Mouse (Mus musculus) neural tube, embryonic 12.5 days (tissue): ENCODE measurements around the gene Emilin2. TPM values are rescaled to one million over a fixed set of nuclear protein-coding genes. Genes with fewer than 3 reads are reported as not detected.

Experiments used
- ATAC-seq: fragments of 200-750 bp; cut with Nextera tagmentation; 2 replicates; pipeline ENCODE4 v1.8.0; 2017; ENCODE audit warnings: low read depth, mild to moderate bottlenecking, moderate TSS enrichment, moderate library complexity; ENCODE audit not compliant: low FRiP score
- H3K27ac ChIP-seq: fragments of 300-500 bp; sonication (generic); 2 replicates; pipeline ENCODE4 v1.5.1; 2016
- H3K27me3 ChIP-seq: fragments of 300-500 bp; sonication (generic); replicated peaks from 2 replicates; pipeline ENCODE4 v1.6.1; 2016; ENCODE audit warnings: mild to moderate bottlenecking
- H3K36me3 ChIP-seq: fragments of 300-500 bp; sonication (generic); 2 replicates; pipeline ENCODE4 v1.6.1; 2016; ENCODE audit warnings: mild to moderate bottlenecking
- H3K4me1 ChIP-seq: fragments of 300-500 bp; sonication (generic); 2 replicates; pipeline ENCODE4 v1.6.1; 2016
- H3K4me2 ChIP-seq: fragments of 300-500 bp; sonication (generic); replicated peaks from 2 replicates; pipeline ENCODE4 v1.6.1; 2016; ENCODE audit warnings: mild to moderate bottlenecking
- H3K4me3 ChIP-seq: fragments of 300-500 bp; sonication (generic); 2 replicates; pipeline ENCODE4 v1.5.1; 2016
- H3K9ac ChIP-seq: fragments of 300-500 bp; sonication (generic); 2 replicates; pipeline ENCODE4 v1.6.1; 2016; ENCODE audit warnings: mild to moderate bottlenecking
- H3K9me3 ChIP-seq: fragments of 300-500 bp; sonication (generic); 2 replicates; pipeline ENCODE4 v1.6.1; 2016; ENCODE audit warnings: mild to moderate bottlenecking
- WGBS: fragments of 180-500 bp; shearing (Covaris S2); methylation state at CpG from one replicate; pipeline ENCODE4 v1.1.7; 2016; 5-methylcytosine and 5-hydroxymethylcytosine counted together
- polyA plus RNA-seq: library from polyadenylated mRNA; unstranded; fragments of >200 nt; fragmentation: Nextera tagmentation; extraction: Ambion mirVana; gene quantifications from 2 replicates; pipeline ENCODE4 v1.2.1, GENCODE M21; 2016

Gene Emilin2
- polyA plus RNA-seq, 1 experiment from 2014 or later, result 7.1 TPM

DNA sequence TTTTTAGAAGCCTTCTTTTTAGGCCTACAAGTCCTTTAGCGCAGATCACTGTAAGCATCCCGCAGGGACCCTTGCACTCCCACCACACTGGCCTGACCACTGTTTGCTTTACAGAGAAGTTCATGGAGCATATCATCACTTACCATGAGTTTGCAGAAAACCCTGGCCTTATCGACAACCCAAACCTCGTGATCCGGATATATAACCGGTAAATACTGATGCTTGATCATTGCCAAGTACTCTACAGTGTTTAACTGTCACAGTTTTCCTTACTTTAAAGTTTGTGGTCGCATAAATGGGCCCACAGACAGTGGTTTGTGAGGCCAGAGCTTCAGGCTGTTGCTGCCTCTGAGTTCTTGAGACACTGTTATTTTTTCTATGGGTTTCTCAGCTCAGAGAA lies 73.3 kb downstream of the Emilin2 start:
- Histone ChIP-seq H3K4me1 (no peaks in the 10 kb centered on the region), H3K9ac (no peak overlapping the region), H3K36me3 (peaks cover 56% of the 10 kb centered on the region), H3K4me3 (no peak overlapping the region), H3K4me2 (no peak overlapping the region), H3K27ac (no peak overlapping the region), H3K9me3 (no peaks in the 10 kb centered on the region), H3K27me3 (no peaks in the 10 kb centered on the region)
- 91% methylated on average over 7 of the region's 7 CpGs for WGBS
- no peak for ATAC-seq

DNA sequence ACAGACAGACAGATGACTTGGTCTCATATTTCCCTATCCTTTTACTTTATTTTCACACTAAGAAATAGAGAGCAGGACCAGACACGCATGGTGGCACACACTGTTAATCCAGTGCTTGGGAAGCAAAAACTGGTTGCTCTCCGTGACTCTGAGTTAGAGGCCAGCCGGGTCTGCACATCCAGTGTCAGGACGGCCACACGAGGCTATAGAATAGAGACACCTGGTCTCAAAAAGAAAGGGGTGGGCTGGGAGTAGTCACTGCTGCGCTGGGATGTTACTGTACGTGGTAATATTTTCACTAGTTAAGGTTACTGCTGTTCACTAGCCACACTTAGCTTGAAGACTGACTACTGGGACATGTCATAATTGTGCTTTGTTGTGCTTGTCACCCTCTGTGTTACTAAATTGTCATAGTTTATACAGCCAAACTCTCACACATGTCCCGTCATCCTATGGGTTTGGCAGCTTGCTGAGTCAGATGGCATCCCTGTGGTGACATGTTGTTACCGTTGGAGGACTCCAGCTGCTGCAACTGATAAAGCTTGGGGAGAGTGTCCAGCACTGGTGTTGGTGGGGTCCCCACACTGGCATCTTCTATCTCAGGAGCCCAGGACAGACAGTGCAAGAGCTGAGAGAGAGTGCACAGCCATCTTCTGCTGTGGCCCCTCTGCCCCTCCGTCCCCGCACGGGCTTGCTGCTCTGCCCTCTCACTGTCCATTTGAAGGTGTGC lies 76.4 kb downstream of the Emilin2 start:
- no peak overlapping the region for H3K4me3 ChIP-seq
- 89% methylated on average over 12 of the region's 12 CpGs for WGBS
- no peaks in the 10 kb centered on the region for H3K9me3 ChIP-seq
- peaks cover 34% of the 10 kb centered on the region for H3K36me3 ChIP-seq
- no peak overlapping the region for H3K4me2 ChIP-seq
- no peaks in the 10 kb centered on the region for H3K4me1 ChIP-seq
- ATAC-seq, result no peak
- H3K27ac ChIP-seq, result no peak overlapping the region
- H3K9ac ChIP-seq, result no peak overlapping the region
- H3K27me3 ChIP-seq, result no peaks in the 10 kb centered on the region

- Histone ChIP-seq H3K27ac (no peak overlapping the region), H3K4me1 (no peaks in the 10 kb centered on the region), H3K4me2 (no peak overlapping the region), H3K4me3 (no peak overlapping the region), H3K27me3 (no peaks in the 10 kb centered on the region), H3K9me3 (no peaks in the 10 kb centered on the region), H3K36me3 (peaks cover 30% of the 10 kb centered on the region), H3K9ac (no peak overlapping the region)
- 94% methylated on average over 12 of the region's 12 CpGs for WGBS
- no peak for ATAC-seq
These were observed 77.7 kb downstream of the Emilin2 start for GRCm38 (mm10) chr17:71234041-71234594.

- peaks cover 26% of the 10 kb centered on the region for H3K36me3 ChIP-seq
These were observed 78.6 kb downstream of the Emilin2 start for GRCm38 (mm10) chr17:71233210-71233609.

GRCm38 (mm10) chr17:71231998-71232397 lies 79.8 kb downstream of the Emilin2 start:
- ATAC-seq, result no peak
- Histone ChIP-seq H3K4me3 (no peak overlapping the region), H3K36me3 (peaks cover 18% of the 10 kb centered on the region; the same call in 1 of the 2 replicates), H3K4me2 (no peak overlapping the region), H3K27me3 (no peaks in the 10 kb centered on the region), H3K9ac (no peak overlapping the region), H3K4me1 (no peaks in the 10 kb centered on the region), H3K9me3 (no peaks in the 10 kb centered on the region), H3K27ac (no peak overlapping the region)
- 97% methylated on average over 2 of the region's 2 CpGs for WGBS

More at GRCm38 (mm10) chr17:71233210-71233609, 78.6 kb downstream of the Emilin2 start:
- no peaks in the 10 kb centered on the region for H3K27me3 ChIP-seq
- no peak for ATAC-seq
- H3K4me3 ChIP-seq, result no peak overlapping the region
- no peak overlapping the region for H3K27ac ChIP-seq
- no peaks in the 10 kb centered on the region for H3K9me3 ChIP-seq
- H3K4me2 ChIP-seq, result no peak overlapping the region
- 99% methylated on average over 4 of the region's 4 CpGs for WGBS
- H3K9ac ChIP-seq, result no peak overlapping the region
- no peaks in the 10 kb centered on the region for H3K4me1 ChIP-seq

GRCm38 (mm10) chr17:71230108-71230709 lies 81.6 kb downstream of the Emilin2 start:
- WGBS, result 91% methylated on average over 9 of the region's 9 CpGs
- no peaks in the 10 kb centered on the region for H3K9me3 ChIP-seq
- no peak for ATAC-seq
- H3K4me1 ChIP-seq, result no peaks in the 10 kb centered on the region
- peaks cover 16% of the 10 kb centered on the region; the same call in 1 of the 2 replicates for H3K36me3 ChIP-seq
- H3K27me3 ChIP-seq, result no peaks in the 10 kb centered on the region
- H3K9ac ChIP-seq, result no peak overlapping the region
- H3K4me3 ChIP-seq, result no peak overlapping the region
- no peak overlapping the region for H3K27ac ChIP-seq
- no peak overlapping the region for H3K4me2 ChIP-seq

DNA sequence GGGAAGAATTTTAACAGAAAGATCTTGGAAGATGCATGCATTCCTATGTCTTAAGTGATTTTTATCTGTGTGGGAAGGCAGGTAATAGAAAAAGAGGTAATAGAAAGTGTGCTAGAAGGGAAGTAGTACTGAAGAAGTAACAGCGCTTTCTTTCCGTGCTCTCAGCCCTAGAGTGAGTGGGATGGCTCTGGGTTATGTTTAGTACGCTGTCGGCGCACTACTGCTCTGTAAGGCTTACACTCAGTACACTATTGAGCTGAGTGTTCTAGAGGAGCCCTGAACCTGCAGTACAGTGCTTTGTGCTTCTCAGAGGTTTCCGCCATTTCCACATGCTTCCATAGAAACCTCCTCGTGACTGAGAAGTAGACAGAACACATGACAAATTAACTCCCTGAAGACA lies 83.1 kb downstream of the Emilin2 start:
- Histone ChIP-seq H3K27ac (no peak overlapping the region), H3K36me3 (peaks cover 10% of the 10 kb centered on the region; the same call in 1 of the 2 replicates), H3K4me3 (no peak overlapping the region), H3K4me2 (no peak overlapping the region), H3K27me3 (no peaks in the 10 kb centered on the region), H3K4me1 (no peaks in the 10 kb centered on the region), H3K9ac (no peak overlapping the region), H3K9me3 (no peaks in the 10 kb centered on the region)
- ATAC-seq, result no peak
- WGBS, result 90% methylated on average over 7 of the region's 7 CpGs

DNA sequence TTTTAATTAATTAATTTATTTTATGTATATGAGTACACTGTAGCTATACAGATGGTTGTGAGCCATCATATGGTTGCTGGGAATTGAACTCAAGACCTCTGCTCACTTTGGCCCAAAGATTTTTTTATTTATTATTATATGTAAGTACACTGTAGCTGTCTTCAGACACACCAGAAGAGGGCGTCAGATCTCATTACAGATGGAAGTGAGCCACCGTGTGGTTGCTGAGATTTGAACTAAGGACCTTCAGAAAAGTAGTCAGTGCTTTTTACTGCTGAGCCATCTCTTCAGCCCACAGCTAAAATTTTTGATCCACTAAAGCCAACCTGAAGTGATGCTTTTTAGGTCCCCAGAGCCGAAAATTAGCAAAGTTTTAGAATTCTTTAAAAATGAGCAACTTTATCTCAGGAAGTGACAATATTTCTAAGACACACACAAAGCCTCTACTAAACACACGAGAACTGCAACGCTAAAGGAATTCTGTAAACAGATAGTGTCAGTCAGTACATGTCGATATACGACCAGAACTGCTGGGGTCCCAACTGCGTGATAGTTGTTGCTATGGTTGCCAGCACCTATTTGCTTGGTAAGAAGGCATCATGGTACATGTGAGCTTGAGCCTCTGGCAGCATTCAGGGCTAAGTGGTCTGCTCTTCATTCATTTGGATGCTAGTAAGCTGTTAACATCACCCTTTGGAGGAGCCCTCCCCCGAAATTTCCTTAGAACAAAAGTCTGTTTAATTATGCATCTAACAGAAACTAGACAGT lies 84.5 kb downstream of the Emilin2 start:
- Histone ChIP-seq H3K4me3 (no peak overlapping the region), H3K9ac (no peak overlapping the region), H3K4me1 (no peaks in the 10 kb centered on the region), H3K27ac (no peak overlapping the region), H3K4me2 (no peak overlapping the region), H3K27me3 (no peaks in the 10 kb centered on the region), H3K36me3 (0 out of 2 replicates have a peak, but pooled peaks cover 6% of the 10 kb centered on the region), H3K9me3 (no peaks in the 10 kb centered on the region)
- WGBS, result 90% methylated on average over 9 of the region's 9 CpGs
- ATAC-seq, result no peak

GRCm38 (mm10) chr17:71225091-71225490 lies 86.7 kb downstream of the Emilin2 start:
- H3K4me3 ChIP-seq, result no peak overlapping the region
- H3K4me1 ChIP-seq, result no peaks in the 10 kb centered on the region
- ATAC-seq, result no peak
- H3K9ac ChIP-seq, result no peak overlapping the region
- 29% methylated on average over 5 of the region's 5 CpGs for WGBS
- H3K27me3 ChIP-seq, result no peaks in the 10 kb centered on the region
- H3K36me3 ChIP-seq, result no peaks in the 10 kb centered on the region
- no peak overlapping the region for H3K27ac ChIP-seq
- no peak overlapping the region for H3K4me2 ChIP-seq
- H3K9me3 ChIP-seq, result no peaks in the 10 kb centered on the region

- H3K4me2 ChIP-seq, result no peak overlapping the region
- no peak overlapping the region for H3K27ac ChIP-seq
- ATAC-seq, result no peak
- 79% methylated on average over 2 of the region's 2 CpGs for WGBS
- no peaks in the 10 kb centered on the region for H3K27me3 ChIP-seq
- no peaks in the 10 kb centered on the region for H3K36me3 ChIP-seq
- no peaks in the 10 kb centered on the region for H3K4me1 ChIP-seq
- H3K9ac ChIP-seq, result no peak overlapping the region
- H3K9me3 ChIP-seq, result no peaks in the 10 kb centered on the region
- no peak overlapping the region for H3K4me3 ChIP-seq
These were observed 87.3 kb downstream of the Emilin2 start for GRCm38 (mm10) chr17:71224521-71224920.

DNA sequence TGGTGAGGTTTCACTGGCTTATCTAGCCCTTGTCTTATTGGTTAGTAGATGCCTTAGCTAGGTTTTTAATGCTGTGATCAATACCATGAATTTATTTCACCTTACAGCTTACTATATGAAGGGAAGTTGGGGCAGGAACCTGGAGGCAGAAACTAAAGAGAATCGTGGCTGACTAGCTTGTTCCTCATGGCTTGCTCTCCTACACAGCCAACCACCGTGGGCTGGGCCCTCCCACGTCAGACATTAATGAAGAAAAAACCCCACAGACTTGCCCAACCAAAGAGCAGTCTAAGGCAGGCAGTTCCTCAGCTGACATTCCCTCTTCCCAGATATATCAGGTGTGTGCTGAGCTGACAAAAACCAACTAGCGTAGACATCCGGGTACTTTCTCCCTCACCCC lies 88.1 kb downstream of the Emilin2 start:
- H3K36me3 ChIP-seq, result no peaks in the 10 kb centered on the region
- H3K4me1 ChIP-seq, result no peaks in the 10 kb centered on the region
- no peak overlapping the region for H3K4me3 ChIP-seq
- H3K9ac ChIP-seq, result no peak overlapping the region
- H3K9me3 ChIP-seq, result no peaks in the 10 kb centered on the region
- no peaks in the 10 kb centered on the region for H3K27me3 ChIP-seq
- 90% methylated on average over 5 of the region's 5 CpGs for WGBS
- H3K27ac ChIP-seq, result no peak overlapping the region
- H3K4me2 ChIP-seq, result no peak overlapping the region
- ATAC-seq, result no peak

GRCm38 (mm10) chr17:71221383-71221782 lies 90.4 kb downstream of the Emilin2 start:
- H3K27me3 ChIP-seq, result no peaks in the 10 kb centered on the region
- WGBS, result 92% methylated on average over 3 of the region's 3 CpGs

More at GRCm38 (mm10) chr17:71221383-71221782, 90.4 kb downstream of the Emilin2 start:
- H3K4me3 ChIP-seq, result no peak overlapping the region
- no peaks in the 10 kb centered on the region for H3K4me1 ChIP-seq
- no peaks in the 10 kb centered on the region for H3K9me3 ChIP-seq
- no peak for ATAC-seq
- H3K4me2 ChIP-seq, result no peak overlapping the region
- no peak overlapping the region for H3K27ac ChIP-seq
- no peak overlapping the region for H3K9ac ChIP-seq
- H3K36me3 ChIP-seq, result peaks cover 10% of the 10 kb centered on the region
